Mouse (Mus musculus): ENCODE measurements at regions not wholly inside any gene's neighbourhood (a gene's known extent, or its start where the extent isn't known, plus 50 kb on each side); places are given as distances from the start of the nearest gene placed in this dataset.

- no peak for DNase-seq (ENCODE audit: low spot score in 2 of 2)
Observed at GRCm38 (mm10) chr3:134104625-134105024, 131.7 kb upstream of the Cxxc4 start.

GRCm38 (mm10) chr3:134105112-134105511 is 131.2 kb upstream of the Cxxc4 start:
- no peak for DNase-seq (ENCODE audit: low spot score in 2 of 2)

DNA sequence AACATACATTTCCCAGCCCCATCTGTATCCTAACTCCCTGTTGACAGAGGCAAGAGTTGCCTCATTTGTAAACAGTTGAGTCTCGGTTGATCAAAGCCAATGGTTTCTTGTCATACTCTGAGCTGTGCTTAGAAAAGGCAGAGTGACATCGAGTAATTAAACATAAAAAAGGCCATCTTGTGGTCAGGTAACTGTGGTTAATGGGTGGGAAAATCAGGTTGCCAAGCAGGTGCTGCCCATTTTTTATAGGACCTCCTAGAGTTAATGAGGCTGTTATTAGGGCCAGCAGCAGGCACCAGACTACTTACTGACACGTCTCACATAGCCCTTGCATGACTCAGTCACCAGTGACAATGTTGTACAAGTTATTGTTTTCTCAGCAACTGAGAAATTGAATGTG is 130.7 kb upstream of the Cxxc4 start:
- no peak for DNase-seq (ENCODE audit: low spot score in 2 of 2)

GRCm38 (mm10) chr3:134114501-134114900 is 121.8 kb upstream of the Cxxc4 start:
- DNase-seq (ENCODE audit: low spot score in 2 of 2): no peak

GRCm38 (mm10) chr3:134115007-134115406 is 121.3 kb upstream of the Cxxc4 start:
- DNase-seq (ENCODE audit: low spot score in 2 of 2): no peak

DNA sequence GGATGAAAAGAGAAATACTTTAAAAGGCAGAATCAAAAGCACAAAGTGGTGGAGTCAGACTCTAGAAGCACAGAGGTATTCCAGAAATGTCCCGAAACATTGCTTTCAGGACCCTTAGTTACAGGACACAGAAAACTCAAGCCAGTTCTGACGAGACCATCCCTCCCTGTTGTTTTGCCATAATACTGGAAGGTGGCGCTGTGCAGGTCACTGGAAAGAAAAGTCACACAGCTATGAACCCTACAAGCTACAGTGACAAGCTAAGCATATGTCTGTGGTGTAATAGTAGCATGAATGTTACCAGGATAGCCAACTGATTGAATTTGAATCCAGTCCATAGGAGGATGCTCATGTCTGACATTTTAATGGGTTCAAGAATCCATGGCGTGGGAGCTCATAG is 117.4 kb upstream of the Cxxc4 start:
- DNase-seq (ENCODE audit: low spot score in 2 of 2): no peak

DNA sequence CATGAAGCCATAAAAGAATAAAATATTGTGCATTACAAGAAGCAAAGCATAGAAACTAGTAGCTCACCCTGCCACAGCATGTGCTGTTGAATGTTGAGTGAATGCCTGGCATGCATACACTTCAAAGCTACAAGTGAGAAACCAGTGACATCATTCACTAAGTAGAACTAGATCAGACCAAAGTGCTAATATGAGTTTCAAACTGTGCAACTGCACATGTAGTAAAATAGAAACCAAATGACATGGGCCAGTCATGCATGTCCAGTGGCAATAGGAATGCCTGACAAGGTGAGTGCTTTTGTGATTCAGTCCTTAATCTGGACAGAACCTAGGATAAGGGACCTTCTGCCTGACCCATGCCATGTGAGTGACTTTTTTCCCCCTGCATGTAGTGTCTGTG is 111.3 kb upstream of the Cxxc4 start:
- DNase-seq (ENCODE audit: low spot score in 2 of 2): no peak

- DNase-seq (ENCODE audit: low spot score in 2 of 2): no peak
Observed at GRCm38 (mm10) chr3:134130412-134130811, 105.9 kb upstream of the Cxxc4 start.

DNA sequence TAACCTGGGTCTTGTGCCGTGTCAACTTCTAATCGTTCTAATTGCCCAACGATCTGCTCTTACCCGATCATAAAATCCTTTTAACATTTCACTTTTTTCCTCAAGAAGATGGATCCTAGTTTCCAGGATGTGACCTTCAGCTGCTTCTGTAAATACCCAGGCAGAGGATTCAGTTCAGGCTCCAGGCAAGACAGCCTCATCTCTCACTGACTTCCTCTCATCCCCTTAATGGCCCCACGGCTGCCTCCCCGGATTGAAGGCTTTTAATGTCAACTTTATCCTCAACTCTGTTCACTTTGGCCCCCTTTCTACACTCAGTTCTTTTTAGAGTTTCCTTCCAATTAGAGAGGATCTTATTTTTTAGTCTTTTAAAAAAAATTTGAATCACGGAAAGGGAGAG is 91.0 kb upstream of the Cxxc4 start:
- DNase-seq (ENCODE audit: low spot score in 2 of 2): no peak

- no peak for DNase-seq (ENCODE audit: low spot score in 2 of 2)
Observed at GRCm38 (mm10) chr3:134145935-134146334, 90.3 kb upstream of the Cxxc4 start.

DNA sequence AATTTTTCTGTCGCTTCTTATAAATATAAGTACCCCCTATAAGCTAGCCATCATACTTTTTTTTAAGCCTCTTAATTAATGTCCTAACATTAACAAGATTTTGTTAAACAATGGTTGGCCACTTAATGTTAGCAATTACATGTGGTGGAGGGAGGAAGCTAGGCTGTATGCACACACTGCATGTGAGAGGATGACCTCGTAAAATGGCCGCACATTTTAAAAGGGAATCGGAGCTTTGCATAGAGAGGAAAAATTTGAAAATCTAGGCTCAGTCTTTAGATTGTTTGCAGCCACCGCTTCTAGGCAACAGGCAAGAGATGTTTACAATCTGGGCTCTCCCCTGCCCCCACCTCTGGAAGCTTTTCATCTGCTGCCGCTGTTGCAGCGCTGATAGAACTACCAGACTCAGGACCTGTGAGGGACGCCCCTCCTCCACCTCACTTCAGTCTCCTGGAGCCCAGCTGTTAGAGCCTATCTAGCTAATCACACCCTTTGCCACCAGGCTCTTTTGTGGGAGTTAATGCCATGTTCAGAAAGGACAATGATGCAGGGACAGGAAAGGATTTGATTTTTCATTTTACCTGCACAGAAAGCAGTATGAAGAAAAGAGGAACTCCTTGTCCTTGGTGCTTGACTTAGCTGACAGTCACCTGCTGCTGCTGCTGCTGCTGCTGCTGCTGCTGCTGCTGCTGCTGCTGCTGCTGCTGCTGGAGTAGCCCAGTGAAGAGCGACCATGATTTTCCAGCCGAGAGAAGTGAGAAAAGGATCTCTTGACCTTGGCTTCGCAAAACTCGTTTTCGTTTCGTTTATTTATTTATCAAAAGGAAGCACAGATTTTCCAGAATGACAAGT is 89.7 kb upstream of the Cxxc4 start:
- peak; percentile 9 to 30 for DNase-seq (ENCODE audit: low spot score in 2 of 2)

DNA sequence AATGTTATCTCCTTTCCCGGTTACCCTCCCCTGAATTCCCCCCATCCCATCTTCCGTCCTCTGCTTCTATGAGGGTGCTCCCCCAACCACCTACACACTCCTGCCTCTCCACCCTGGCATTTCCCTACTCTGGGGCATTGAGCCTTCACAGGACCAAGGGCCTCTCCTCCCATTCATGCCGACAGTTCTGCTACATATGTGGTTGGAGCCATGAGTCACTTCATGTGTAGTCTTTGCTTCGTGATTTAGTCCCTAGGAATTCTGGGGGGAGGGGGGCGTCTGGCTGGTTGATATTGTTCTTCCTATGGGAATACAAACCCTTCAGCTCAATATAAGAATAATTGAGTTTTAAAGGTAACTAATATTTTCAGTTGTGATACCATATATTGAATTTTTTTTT is 74.0 kb upstream of the Cxxc4 start:
- DNase-seq (ENCODE audit: low spot score in 2 of 2): no peak

GRCm38 (mm10) chr3:134169922-134170321 is 66.4 kb upstream of the Cxxc4 start:
- DNase-seq (ENCODE audit: low spot score in 2 of 2): no peak

- no peak for DNase-seq (ENCODE audit: low spot score in 2 of 2)
Observed at GRCm38 (mm10) chr3:134172357-134172756, 63.9 kb upstream of the Cxxc4 start.

DNA sequence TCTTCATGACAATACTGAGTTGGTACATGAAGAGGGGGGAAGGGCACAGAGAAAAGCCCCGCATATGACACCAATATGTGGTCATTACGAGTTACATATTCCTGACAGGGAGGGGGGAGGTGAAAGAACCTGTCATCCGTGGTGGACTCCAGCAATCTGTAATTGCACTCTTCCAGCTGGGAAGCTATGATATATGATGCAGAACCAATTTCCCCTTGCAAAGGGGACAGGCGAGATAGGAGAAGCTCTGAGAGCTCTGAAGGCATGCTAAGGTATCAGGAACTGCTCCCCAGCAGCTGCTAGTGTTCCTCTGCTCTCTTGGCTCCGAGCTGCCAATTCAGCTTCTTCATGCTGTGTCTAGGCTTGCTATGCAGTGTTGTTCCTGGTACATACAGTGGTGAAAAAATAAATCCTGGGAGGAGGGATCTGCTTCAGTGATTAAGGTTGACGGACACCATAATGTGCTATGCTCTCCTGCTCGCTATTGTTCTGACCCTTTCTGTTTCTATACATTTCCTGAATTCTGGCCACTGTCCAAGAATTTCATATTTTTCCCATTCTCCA is 57.7 kb upstream of the Cxxc4 start:
- DNase-seq (ENCODE audit: low spot score in 2 of 2): no peak

DNA sequence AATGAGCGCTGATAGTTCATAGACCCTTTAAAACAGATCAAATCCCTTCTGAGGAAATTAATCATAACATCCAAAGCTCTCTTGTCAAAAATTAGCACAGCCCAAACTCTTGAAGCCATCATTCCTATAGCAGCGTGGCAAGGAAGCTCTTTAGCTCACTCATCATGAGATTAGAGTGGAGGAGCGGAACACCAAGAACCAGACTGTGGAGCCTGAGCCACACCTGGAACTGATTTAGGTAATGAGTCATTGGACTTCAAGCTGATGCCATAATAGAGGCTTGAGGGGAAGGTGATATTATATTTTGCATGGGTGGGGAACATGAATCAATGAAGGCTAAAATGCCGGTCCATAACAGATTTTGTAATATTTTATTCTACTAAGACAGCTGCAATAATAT is 52.2 kb upstream of the Cxxc4 start:
- no peak for DNase-seq (ENCODE audit: low spot score in 2 of 2)

Small RNAs in the stretch of these regions (microRNA-seq; reads per million reads assigned to microRNA genes)
- gene Gm44361: 0 reads per million in 2 experiments
